Mouse (Mus musculus) neural tube, embryonic 15.5 days (tissue): Measurements from ENCODE around the gene Calhm1. TPM values are rescaled to one million over a fixed set of nuclear protein-coding genes. Genes with fewer than 3 reads are reported as not detected.
A peak's percentile ranks its signal among the peaks of the same experiment; 100 is the strongest.

Experiments used
- ATAC-seq: fragments of 200-750 bp; cut with Nextera tagmentation; 2 replicates; pipeline ENCODE4 v1.8.0; 2017; ENCODE audit warnings: mild to moderate bottlenecking, moderate TSS enrichment, moderate library complexity; ENCODE audit not compliant: low FRiP score
- H3K27ac ChIP-seq: fragments of 300-500 bp; sonication (generic); replicated peaks from 2 replicates; pipeline ENCODE4 v1.5.1; 2015; ENCODE audit warnings: mild to moderate bottlenecking, inconsistent platforms
- H3K27me3 ChIP-seq: fragments of 300-500 bp; sonication (generic); replicated peaks from 2 replicates; pipeline ENCODE4 v1.6.1; 2015; ENCODE audit warnings: inconsistent platforms
- H3K36me3 ChIP-seq: fragments of 300-500 bp; sonication (generic); 2 replicates; pipeline ENCODE4 v1.6.1; 2015; ENCODE audit warnings: inconsistent platforms
- H3K4me1 ChIP-seq: fragments of 300-500 bp; sonication (generic); 2 replicates; pipeline ENCODE4 v1.6.1; 2015; ENCODE audit warnings: inconsistent platforms
- H3K4me2 ChIP-seq: fragments of 300-500 bp; sonication (generic); 2 replicates; pipeline ENCODE4 v1.6.1; 2015; ENCODE audit warnings: inconsistent platforms, mild to moderate bottlenecking, moderate library complexity
- H3K4me3 ChIP-seq: fragments of 300-500 bp; sonication (generic); replicated peaks from 2 replicates; pipeline ENCODE4 v1.5.1; 2015; ENCODE audit warnings: mild to moderate bottlenecking, inconsistent platforms
- H3K9ac ChIP-seq: fragments of 300-500 bp; sonication (generic); replicated peaks from 2 replicates; pipeline ENCODE4 v1.6.1; 2015; ENCODE audit warnings: mild to moderate bottlenecking, inconsistent platforms
- H3K9me3 ChIP-seq: fragments of 300-500 bp; sonication (generic); replicated peaks from 2 replicates; pipeline ENCODE4 v1.6.1; 2016; ENCODE audit warnings: inconsistent platforms
- WGBS: fragments of 180-500 bp; shearing (Covaris S2); methylation state at CpG from one replicate; pipeline ENCODE4 v1.1.7; 2015; ENCODE audit warnings: mixed read lengths; 5-methylcytosine and 5-hydroxymethylcytosine counted together
- polyA plus RNA-seq: library from polyadenylated mRNA; unstranded; fragments of >200 nt; fragmentation: Nextera tagmentation; extraction: Ambion mirVana; gene quantifications from 2 replicates; pipeline ENCODE4 v1.2.1, GENCODE M21; 2015

Calhm1 gene
- polyA plus RNA-seq, 1 experiment from 2014 or later = not detected

GRCm38 (mm10) chr19:47176916-47177505 is 33.0 kb upstream of the Calhm1 start:
- Histone ChIP-seq H3K27ac (no peak overlapping the region), H3K9me3 (no peaks in the 10 kb centered on the region), H3K4me1 (peaks cover 24% of the 10 kb centered on the region), H3K27me3 (peaks cover 13% of the 10 kb centered on the region; the same call in 1 of the 2 replicates), H3K36me3 (no peaks in the 10 kb centered on the region), H3K4me2 (no peak overlapping the region), H3K4me3 (no peak overlapping the region), H3K9ac (no peak overlapping the region)
- WGBS = 47% methylated on average over 2 of the region's 2 CpGs
- ATAC-seq = no peak

GRCm38 (mm10) chr19:47175472-47175871 is 31.4 kb upstream of the Calhm1 start:
- H3K27ac ChIP-seq = no peak overlapping the region
- H3K36me3 ChIP-seq = no peaks in the 10 kb centered on the region
- WGBS = 69% methylated on average over 2 of the region's 2 CpGs
- H3K4me3 ChIP-seq = no peak overlapping the region
- H3K9me3 ChIP-seq = no peaks in the 10 kb centered on the region
- no peak overlapping the region for H3K9ac ChIP-seq
- no peak for ATAC-seq
- peaks cover 19% of the 10 kb centered on the region for H3K4me1 ChIP-seq
- no peak overlapping the region for H3K4me2 ChIP-seq
- H3K27me3 ChIP-seq = peaks cover 7% of the 10 kb centered on the region; the same call in 1 of the 2 replicates

- H3K4me1 ChIP-seq = peaks cover 10% of the 10 kb centered on the region
- no peak overlapping the region for H3K9ac ChIP-seq
- no peak overlapping the region for H3K27ac ChIP-seq
- no peak for ATAC-seq
- no peaks in the 10 kb centered on the region for H3K36me3 ChIP-seq
- no peak overlapping the region for H3K4me2 ChIP-seq
- no peaks in the 10 kb centered on the region for H3K9me3 ChIP-seq
- H3K27me3 ChIP-seq = peaks cover 5% of the 10 kb centered on the region; the same call in 1 of the 2 replicates
- H3K4me3 ChIP-seq = no peak overlapping the region
- WGBS = 60% methylated on average over 3 of the region's 3 CpGs
Observed at GRCm38 (mm10) chr19:47174515-47174914, 30.5 kb upstream of the Calhm1 start.

GRCm38 (mm10) chr19:47168793-47169412 is 24.8 kb upstream of the Calhm1 start:
- H3K4me2 ChIP-seq = peak overlapping the region; percentile 41
- no peak overlapping the region for H3K27ac ChIP-seq
- peaks cover 6% of the 10 kb centered on the region; the same call in 1 of the 2 replicates for H3K4me1 ChIP-seq
- no peak overlapping the region for H3K4me3 ChIP-seq
- H3K27me3 ChIP-seq = no peaks in the 10 kb centered on the region
- H3K36me3 ChIP-seq = no peaks in the 10 kb centered on the region
- H3K9me3 ChIP-seq = no peaks in the 10 kb centered on the region
- no peak overlapping the region for H3K9ac ChIP-seq
- peak; percentile 55; the same call in 1 of the 2 replicates for ATAC-seq
- WGBS = 31% methylated on average over 11 of the region's 11 CpGs

- no peak for ATAC-seq
- H3K27ac ChIP-seq = no peak overlapping the region
- no peak overlapping the region for H3K4me3 ChIP-seq
- H3K27me3 ChIP-seq = no peaks in the 10 kb centered on the region
- H3K36me3 ChIP-seq = no peaks in the 10 kb centered on the region
- H3K4me1 ChIP-seq = peaks cover 6% of the 10 kb centered on the region; the same call in 1 of the 2 replicates
- H3K9ac ChIP-seq = no peak overlapping the region
- peak overlapping the region; percentile 41 for H3K4me2 ChIP-seq
- no peaks in the 10 kb centered on the region for H3K9me3 ChIP-seq
- WGBS = 8% methylated on average over 13 of the region's 13 CpGs
Observed at GRCm38 (mm10) chr19:47168223-47168622, 24.2 kb upstream of the Calhm1 start.

GRCm38 (mm10) chr19:47167617-47168214 is 23.7 kb upstream of the Calhm1 start:
- Histone ChIP-seq H3K9me3 (no peaks in the 10 kb centered on the region), H3K36me3 (no peaks in the 10 kb centered on the region), H3K27ac (no peak overlapping the region), H3K4me2 (peak overlapping the region; percentile 41; the same call in 1 of the 2 replicates), H3K4me1 (peaks cover 6% of the 10 kb centered on the region; the same call in 1 of the 2 replicates), H3K4me3 (no peak overlapping the region), H3K27me3 (no peaks in the 10 kb centered on the region), H3K9ac (no peak overlapping the region)
- ATAC-seq = no peak
- WGBS = 75% methylated on average over 7 of the region's 7 CpGs

GRCm38 (mm10) chr19:47166758-47167157 is 22.7 kb upstream of the Calhm1 start:
- H3K27me3 ChIP-seq = no peaks in the 10 kb centered on the region
- no peak for ATAC-seq

GRCm38 (mm10) chr19:47163176-47163744 is 19.2 kb upstream of the Calhm1 start:
- H3K9ac ChIP-seq = no peak overlapping the region
- no peak for ATAC-seq
- 94% methylated on average over 6 of the region's 6 CpGs for WGBS

More at GRCm38 (mm10) chr19:47166758-47167157, 22.7 kb upstream of the Calhm1 start:
- peaks cover 6% of the 10 kb centered on the region; the same call in 1 of the 2 replicates for H3K4me1 ChIP-seq
- no peak overlapping the region for H3K27ac ChIP-seq
- no peaks in the 10 kb centered on the region for H3K9me3 ChIP-seq
- H3K4me3 ChIP-seq = no peak overlapping the region
- H3K4me2 ChIP-seq = no peak overlapping the region
- WGBS = 14% methylated on average over 3 of the region's 3 CpGs
- H3K36me3 ChIP-seq = no peaks in the 10 kb centered on the region
- H3K9ac ChIP-seq = no peak overlapping the region

GRCm38 (mm10) chr19:47161669-47162068 is 17.6 kb upstream of the Calhm1 start:
- WGBS = 49% methylated on average over 2 of the region's 4 CpGs
- H3K4me3 ChIP-seq = no peak overlapping the region
- H3K27me3 ChIP-seq = no peaks in the 10 kb centered on the region
- H3K36me3 ChIP-seq = no peaks in the 10 kb centered on the region
- no peaks in the 10 kb centered on the region for H3K9me3 ChIP-seq
- no peak for ATAC-seq
- no peak overlapping the region for H3K27ac ChIP-seq
- H3K4me2 ChIP-seq = no peak overlapping the region
- no peak overlapping the region for H3K9ac ChIP-seq
- H3K4me1 ChIP-seq = no peaks in the 10 kb centered on the region

More at GRCm38 (mm10) chr19:47163176-47163744, 19.2 kb upstream of the Calhm1 start:
- no peak overlapping the region for H3K4me2 ChIP-seq
- no peaks in the 10 kb centered on the region for H3K36me3 ChIP-seq
- no peak overlapping the region for H3K4me3 ChIP-seq
- no peaks in the 10 kb centered on the region for H3K9me3 ChIP-seq
- H3K27ac ChIP-seq = no peak overlapping the region
- H3K27me3 ChIP-seq = no peaks in the 10 kb centered on the region
- H3K4me1 ChIP-seq = peaks cover under 1% of the 10 kb centered on the region; the same call in 1 of the 2 replicates

GRCm38 (mm10) chr19:47157664-47158063 is 13.6 kb upstream of the Calhm1 start, which contains the start of gene Calhm3:
Calhm3 (minus strand) TSS chr19:47157764.
- 84% methylated on average over 11 of the region's 11 CpGs for WGBS
- H3K9ac ChIP-seq = no peak within 1 kb of the TSS
- H3K27me3 ChIP-seq = no peaks in the 10 kb centered on the region
- H3K4me1 ChIP-seq = no peaks in the 10 kb centered on the region
- H3K36me3 ChIP-seq = no peaks in the 10 kb centered on the region
- H3K4me3 ChIP-seq = no peak within 1 kb of the TSS
- H3K9me3 ChIP-seq = no peaks in the 10 kb centered on the region
- no peak within 1 kb of the TSS for H3K4me2 ChIP-seq
- no peak for ATAC-seq
- H3K27ac ChIP-seq = no peak within 1 kb of the TSS

GRCm38 (mm10) chr19:47153767-47154166 is 9.7 kb upstream of the Calhm1 start:
- ATAC-seq = no peak
- H3K36me3 ChIP-seq = no peaks in the 10 kb centered on the region
- WGBS = 93% methylated on average over 7 of the region's 7 CpGs
- no peaks in the 10 kb centered on the region for H3K9me3 ChIP-seq
- peaks cover 8% of the 10 kb centered on the region; the same call in 1 of the 2 replicates for H3K4me1 ChIP-seq
- H3K27me3 ChIP-seq = no peaks in the 10 kb centered on the region
- no peak overlapping the region for H3K9ac ChIP-seq
- H3K27ac ChIP-seq = no peak overlapping the region
- H3K4me2 ChIP-seq = no peak overlapping the region
- H3K4me3 ChIP-seq = no peak overlapping the region
